Mouse (Mus musculus) G1E (cell line): ENCODE data around the gene Shb. TPM values are rescaled to one million over a fixed set of nuclear protein-coding genes. Genes with fewer than 3 reads are reported as not detected.

Experiments used
- ATAC-seq: 2 replicates; pipeline ENCODE4 v1.8.0; 2016; ENCODE audit warnings: mild to moderate bottlenecking; ENCODE audit not compliant: insufficient number of reproducible peaks, poor library complexity, low FRiP score, severe bottlenecking; ENCODE audit errors: extremely low read depth
- DNase-seq: peaks from one replicate; pipeline ENCODE4 v3.0.0; 2012; ENCODE audit warnings: low spot score
- H3K27me3 ChIP-seq: 2 replicates; pipeline ENCODE4 v1.6.1; 2012; ENCODE audit warnings: mild to moderate bottlenecking, low read length, inconsistent platforms; ENCODE audit not compliant: insufficient read depth
- H3K36me3 ChIP-seq: replicated peaks from 2 replicates; pipeline ENCODE3; 2012; ENCODE audit warnings: mild to moderate bottlenecking, inconsistent platforms
- H3K4me1 ChIP-seq: 2 replicates; pipeline ENCODE4 v1.6.1; 2012; ENCODE audit warnings: low read depth, low read length, inconsistent platforms, mixed read lengths; ENCODE audit not compliant: insufficient read depth
- H3K4me3 ChIP-seq: 2 replicates; pipeline ENCODE4 v1.5.1; 2012; ENCODE audit warnings: low read depth, mild to moderate bottlenecking, inconsistent platforms, low read length, moderate library complexity, mixed read lengths
- H3K9me3 ChIP-seq: replicated peaks from 2 replicates; pipeline ENCODE4 v1.6.1; 2012; ENCODE audit warnings: inconsistent platforms
- CTCF ChIP-seq: IDR thresholded peaks from 2 replicates; pipeline ENCODE4 v1.5.1; 2012; ENCODE audit warnings: low read depth, low read length, inconsistent platforms, mixed read lengths
- GATA1 ChIP-seq: IDR thresholded peaks from 2 replicates; pipeline ENCODE4 v1.6.1; 2012; ENCODE audit warnings: borderline replicate concordance, low read length, inconsistent platforms, mixed read lengths
- GATA2 ChIP-seq: IDR thresholded peaks from 2 replicates; pipeline ENCODE4 v1.6.1; 2012; ENCODE audit warnings: low read depth, low read length, inconsistent platforms, borderline replicate concordance
- POLR2AphosphoS5 ChIP-seq: IDR thresholded peaks from 2 replicates; pipeline ENCODE4 v1.6.1; 2012; ENCODE audit warnings: low read depth, low read length, inconsistent platforms; ENCODE audit not compliant: insufficient replicate concordance
- TAL1 ChIP-seq: conservative IDR thresholded peaks from 2 replicates; pipeline ENCODE4 v1.6.1; 2012; ENCODE audit warnings: low read depth, low read length, inconsistent platforms, mixed read lengths
- polyA plus RNA-seq: library from polyadenylated mRNA; stranded (reverse); fragments of >175 nt; gene quantifications from 2 replicates; pipeline ENCODE4 v1.2.3, GENCODE M21; 2012
- total RNA-seq, 2 experiments: library from RNA; stranded (forward) in 1 of 2; stranded (reverse) in 1 of 2; fragments of 200-1000 nt in 1 of 2; fragments of >200 nt in 1 of 2; fragmentation: Nextera tagmentation in 1 of 2; gene quantifications; 2 replicates each; pipeline ENCODE4 v1.2.3; 2014 to 2017

Gene Shb
- total and polyA plus RNA-seq, 3 experiments, result not detected

GRCm38 (mm10) chr4:45517399-45517798, 14.9 kb downstream of the Shb start:
- ATAC-seq (no peak), DNase-seq (no peak)
- Histone ChIP-seq H3K4me1 (no peaks in the 10 kb centered on the region), H3K9me3 (no peaks in the 10 kb centered on the region), H3K36me3 (no peaks in the 10 kb centered on the region), H3K4me3 (no peak overlapping the region), H3K27me3 (peaks cover 20% of the 10 kb centered on the region)
- TF ChIP-seq TAL1, result no peak
- TF ChIP-seq GATA1, result no peak
- no peak for TF ChIP-seq CTCF
- no peak for TF ChIP-seq GATA2
- TF ChIP-seq POLR2AphosphoS5, result no peak

- ATAC-seq (no peak), DNase-seq (no peak)
- Histone ChIP-seq H3K36me3 (no peaks in the 10 kb centered on the region), H3K4me1 (no peaks in the 10 kb centered on the region), H3K9me3 (no peaks in the 10 kb centered on the region), H3K27me3 (peaks cover 20% of the 10 kb centered on the region), H3K4me3 (no peak overlapping the region)
- no peak for TF ChIP-seq GATA2
- TF ChIP-seq GATA1, result no peak
- TF ChIP-seq CTCF, result no peak
- TF ChIP-seq POLR2AphosphoS5, result no peak
- TF ChIP-seq TAL1, result no peak
Observed at GRCm38 (mm10) chr4:45515894-45516293, 16.4 kb downstream of the Shb start.

- DNase-seq (no peak), ATAC-seq (no peak)
- H3K36me3 ChIP-seq, result no peaks in the 10 kb centered on the region
- TF ChIP-seq CTCF, result no peak
- no peak for TF ChIP-seq GATA1
- no peak for TF ChIP-seq GATA2
- no peak for TF ChIP-seq TAL1
- no peak for TF ChIP-seq POLR2AphosphoS5
- H3K4me1 ChIP-seq, result no peaks in the 10 kb centered on the region
- no peak overlapping the region for H3K4me3 ChIP-seq
- H3K9me3 ChIP-seq, result no peaks in the 10 kb centered on the region
- H3K27me3 ChIP-seq, result peaks cover 20% of the 10 kb centered on the region
Observed at GRCm38 (mm10) chr4:45514406-45514805, 17.9 kb downstream of the Shb start.

- peaks cover 20% of the 10 kb centered on the region for H3K27me3 ChIP-seq
- TF ChIP-seq TAL1, result no peak
- no peak for TF ChIP-seq POLR2AphosphoS5
- TF ChIP-seq GATA1, result no peak
- TF ChIP-seq GATA2, result no peak
- no peak for TF ChIP-seq CTCF
- H3K9me3 ChIP-seq, result no peaks in the 10 kb centered on the region
- no peaks in the 10 kb centered on the region for H3K4me1 ChIP-seq
- no peak for ATAC-seq
- no peaks in the 10 kb centered on the region for H3K36me3 ChIP-seq
- H3K4me3 ChIP-seq, result no peak overlapping the region
- no peak for DNase-seq
Observed at GRCm38 (mm10) chr4:45513791-45514293, 18.4 kb downstream of the Shb start.

- DNase-seq, result no peak
- ATAC-seq, result no peak
- TF ChIP-seq GATA2, result no peak
- Histone ChIP-seq H3K4me1 (no peaks in the 10 kb centered on the region), H3K27me3 (peaks cover 20% of the 10 kb centered on the region), H3K4me3 (no peak overlapping the region), H3K9me3 (no peaks in the 10 kb centered on the region), H3K36me3 (no peaks in the 10 kb centered on the region)
Observed at GRCm38 (mm10) chr4:45513340-45513739, 18.9 kb downstream of the Shb start.

GRCm38 (mm10) chr4:45510163-45510562, 22.1 kb downstream of the Shb start:
- Histone ChIP-seq H3K9me3 (no peaks in the 10 kb centered on the region), H3K27me3 (peaks cover 22% of the 10 kb centered on the region), H3K4me1 (no peaks in the 10 kb centered on the region), H3K4me3 (no peak overlapping the region), H3K36me3 (no peaks in the 10 kb centered on the region)
- TF ChIP-seq CTCF (no peak), GATA2 (no peak), GATA1 (no peak), POLR2AphosphoS5 (no peak), TAL1 (no peak)
- no peak for ATAC-seq
- no peak for DNase-seq
